Comparison of ENCODE assay signal across 29 mouse cellular contexts in genomic region chr12:103292366-103292765, GRCm38 (mm10). TPM values are rescaled to one million over a fixed set of nuclear protein-coding genes. Genes with fewer than 3 reads are reported as not detected.
DNase-seq lines count a peak whose midpoint lies in the region; ATAC-seq and TF ChIP-seq lines count a peak whose summit lies in the region.
"Had no signal": no experiment of that assay in that cellular context is flagged by ENCODE, and none has a peak within 500 bp of the region (broad histone marks: within the 10 kb centered on the region; RNA-seq: fewer than 3 reads in every experiment).

No protein-coding gene starts in this region.

- H3K4me2 ChIP-seq in intestine, postnatal 0 days (replicated peaks; ENCODE audit: low read depth): no peak overlapping the region
- H3K4me2 ChIP-seq: embryonic facial prominence, embryonic 13.5 days; embryonic facial prominence, embryonic 15.5 days; forebrain, embryonic 12.5 days had no signal

- DNase-seq in thymus, postnatal 14 days: peak; percentile 47
- no peak for DNase-seq in thymus, adult 2 months
- peak; percentile 50 for DNase-seq in thymus, postnatal 4 days
- no peak for DNase-seq in thymus, postnatal 0 days (ENCODE audit: low spot score)
- no peak for DNase-seq in left cerebral cortex, postnatal 25 days (ENCODE audit: low spot score in 2 of 2)
- DNase-seq: adrenal gland, adult 8-10 months; adrenal gland, postnatal 14 days; adrenal gland, postnatal 36 days; B cell, adult 2 months; cerebellum, adult 11-12 months; cerebellum, adult 2 months; cerebellum, adult 9-10 months; cerebellum, postnatal 10 days; cerebellum, postnatal 25 days; embryo, embryonic 11 days had no signal

- WGBS in thymus, adult 2 months: 74% methylated on average over 3 of the region's 3 CpGs
- WGBS in intestine, postnatal 0 days: 48% methylated on average over 3 of the region's 3 CpGs

- no peak overlapping the region for H3K27ac ChIP-seq in thymus, adult 2 months (ENCODE audit: control insufficient read depth, insufficient read depth, low read length)
- H3K27ac ChIP-seq in intestine, postnatal 0 days (ENCODE audit: low read depth, low read length): no peak overlapping the region
- H3K27ac ChIP-seq: embryonic facial prominence, embryonic 13.5 days; embryonic facial prominence, embryonic 15.5 days; forebrain, embryonic 10.5 days; forebrain, embryonic 12.5 days had no signal

- intact Hi-C loops in left cerebral cortex, postnatal 25 days (cut with DNase I): no loop called here

- H3K4me3 ChIP-seq in thymus, adult 2 months (ENCODE audit: control insufficient read depth, insufficient read depth, low read length): no peak overlapping the region
- H3K4me3 ChIP-seq in intestine, postnatal 0 days (ENCODE audit: low read depth, low read length): no peak overlapping the region
- H3K4me3 ChIP-seq: embryonic facial prominence, embryonic 13.5 days; embryonic facial prominence, embryonic 15.5 days; erythroblast, embryonic 14.5 days; forebrain, embryonic 10.5 days; forebrain, embryonic 12.5 days had no signal

- no peaks in the 10 kb centered on the region for H3K9me3 ChIP-seq in intestine, postnatal 0 days (ENCODE audit: control insufficient read depth)
- H3K9me3 ChIP-seq: embryonic facial prominence, embryonic 13.5 days; embryonic facial prominence, embryonic 15.5 days; forebrain, embryonic 10.5 days; forebrain, embryonic 12.5 days had no signal

- no peaks in the 10 kb centered on the region for H3K4me1 ChIP-seq in thymus, adult 2 months (replicated peaks; ENCODE audit: control insufficient read depth, insufficient read depth, low read length)
- no peaks in the 10 kb centered on the region for H3K4me1 ChIP-seq in intestine, postnatal 0 days (replicated peaks; ENCODE audit: control insufficient read depth, insufficient read depth, low read length)
- H3K4me1 ChIP-seq: embryonic facial prominence, embryonic 13.5 days; embryonic facial prominence, embryonic 15.5 days had no signal

- ATAC-seq in intestine, postnatal 0 days: 0 out of 2 replicates have a peak, but pooled peaks have one; percentile 33
- ATAC-seq: activated CD4-positive, CD25-positive, alpha-beta regulatory T cell, adult 4 months; CD4-positive, CD25-positive, alpha-beta regulatory T cell, adult 4 months; forebrain, embryonic 14.5 days; forebrain, embryonic 16.5 days; Patski had no signal

- TF ChIP-seq CTCF in thymus, adult 2 months (IDR thresholded peaks at IDR 0.05; ENCODE audit: borderline replicate concordance, control insufficient read depth, extremely low read depth, insufficient read depth, low read length, poor library complexity): no peak
- no peak for TF ChIP-seq CTCF in intestine, postnatal 0 days (IDR thresholded peaks at IDR 0.05; ENCODE audit: low read depth)

- H3K36me3 ChIP-seq in thymus, adult 2 months (ENCODE audit: control insufficient read depth, insufficient read depth, low read length): no peaks in the 10 kb centered on the region
- no peaks in the 10 kb centered on the region for H3K36me3 ChIP-seq in intestine, postnatal 0 days (ENCODE audit: control insufficient read depth, insufficient read depth)
- H3K36me3 ChIP-seq: embryonic facial prominence, embryonic 13.5 days; embryonic facial prominence, embryonic 15.5 days; forebrain, embryonic 10.5 days; forebrain, embryonic 12.5 days; G1E had no signal

- H3K9ac ChIP-seq in intestine, postnatal 0 days (ENCODE audit: low read depth, low read length): no peak overlapping the region
- H3K9ac ChIP-seq: embryonic facial prominence, embryonic 13.5 days; embryonic facial prominence, embryonic 15.5 days; forebrain, embryonic 12.5 days had no signal

- no peaks in the 10 kb centered on the region for H3K27me3 ChIP-seq in thymus, adult 2 months (ENCODE audit: control insufficient read depth, insufficient read depth, low read length)
- no peaks in the 10 kb centered on the region for H3K27me3 ChIP-seq in intestine, postnatal 0 days (replicated peaks; ENCODE audit: control insufficient read depth, insufficient read depth, low read length)
- H3K27me3 ChIP-seq: embryonic facial prominence, embryonic 13.5 days; embryonic facial prominence, embryonic 15.5 days; forebrain, embryonic 12.5 days; Patski had no signal

- no peak for TF ChIP-seq POLR2A in thymus, adult 2 months (IDR thresholded peaks at IDR 0.05; ENCODE audit: control insufficient read depth, extremely low read depth, insufficient read depth, low read length, poor library complexity)

RNA-seq across cellular contexts. Expression of gene Fam181a, which starts 18.4 kb away (rescaled TPM):
- not detected in 2 replicates for polyA plus RNA-seq in thymus, adult 2 months (2012; rRNA removed)
- polyA plus RNA-seq in thymus, postnatal 0 days (2015; fragmentation: Nextera tagmentation; extraction: Ambion mirVana): not detected in 2 replicates
- polyA plus RNA-seq in intestine, postnatal 0 days (2015; fragmentation: Nextera tagmentation; extraction: Ambion mirVana): not detected in 2 replicates
- 1 to 10 TPM; 1.5 to 2.7 TPM for total RNA-seq in left cerebral cortex, postnatal 25 days (2021)
- total RNA-seq: adrenal gland, adult 18-20 months; adrenal gland, adult 8-10 months; adrenal gland, postnatal 14 days; adrenal gland, postnatal 36 days; CH12.LX had no signal
- polyA plus RNA-seq: activated CD4-positive, CD25-positive, alpha-beta regulatory T cell, adult 4 months; CD4-positive, CD25-positive, alpha-beta regulatory T cell, adult 4 months; embryonic facial prominence, embryonic 15.5 days; erythroblast, embryonic 14.5 days; G1E; Patski had no signal

RNA-seq across cellular contexts. Expression of gene Prima1, which starts 50.4 kb away (rescaled TPM):
- polyA plus RNA-seq in thymus, adult 2 months (2012; rRNA removed): 0.17 TPM in 1 of 2 replicates, not detected in the other
- polyA plus RNA-seq in thymus, postnatal 0 days (2015; fragmentation: Nextera tagmentation; extraction: Ambion mirVana): not detected in 2 replicates
- 0.44 and 0.51 TPM in 2 replicates for polyA plus RNA-seq in intestine, postnatal 0 days (2015; fragmentation: Nextera tagmentation; extraction: Ambion mirVana)
- 10 to 100 TPM in 1 of 2 experiments, 1 to 10 TPM in 1; 4.3 to 10.7 TPM for total RNA-seq in left cerebral cortex, postnatal 25 days (2021)
- total RNA-seq: CH12.LX, G1E had no signal
- polyA plus RNA-seq: activated CD4-positive, CD25-positive, alpha-beta regulatory T cell, adult 4 months; CD4-positive, CD25-positive, alpha-beta regulatory T cell, adult 4 months; erythroblast, embryonic 14.5 days; forebrain, embryonic 10.5 days; G1E had no signal

Comparison
In these comparisons a context has a peak if more than half of its experiments do, and no peak if none do; other contexts are left out.
1. DNase-seq: peak in thymus, postnatal 14 days (single experiment) and thymus, postnatal 4 days (single experiment); none in thymus, adult 2 months (single experiment), thymus, postnatal 0 days (single experiment) and left cerebral cortex, postnatal 25 days (0 of 2).